Mouse (Mus musculus) testis, adult 2 months (tissue): ENCODE data around the gene Rngtt. TPM values are rescaled to one million over a fixed set of nuclear protein-coding genes. Genes with fewer than 3 reads are reported as not detected.

Experiments used
- H3K27ac ChIP-seq: fragments of 200-500 bp; 2 replicates; pipeline ENCODE4 v1.5.1; 2012; ENCODE audit warnings: low read depth, low read length; ENCODE audit not compliant: control insufficient read depth, insufficient read depth
- H3K27me3 ChIP-seq: fragments of 200-500 bp; 2 replicates; pipeline ENCODE4 v1.6.1; 2012; ENCODE audit warnings: mild to moderate bottlenecking, low read length, moderate library complexity; ENCODE audit not compliant: control insufficient read depth, insufficient read depth
- H3K36me3 ChIP-seq: fragments of 200-500 bp; 2 replicates; pipeline ENCODE4 v1.6.1; 2012; ENCODE audit warnings: mild to moderate bottlenecking, low read length; ENCODE audit not compliant: control insufficient read depth, insufficient read depth
- H3K4me1 ChIP-seq: fragments of 200-500 bp; 2 replicates; pipeline ENCODE4 v1.6.1; 2012; ENCODE audit warnings: low read length; ENCODE audit not compliant: control insufficient read depth, insufficient read depth
- H3K4me3 ChIP-seq: fragments of 200-500 bp; 2 replicates; pipeline ENCODE4 v1.5.1; 2012; ENCODE audit warnings: low read depth, mild to moderate bottlenecking, low read length, moderate library complexity, mixed read lengths; ENCODE audit not compliant: control insufficient read depth
- CTCF ChIP-seq: fragments of 200-500 bp; IDR thresholded peaks from 2 replicates; pipeline ENCODE4 v1.5.1; 2012; ENCODE audit warnings: low read depth, mild to moderate bottlenecking, inconsistent platforms, low read length, moderate library complexity; ENCODE audit not compliant: control insufficient read depth, insufficient read depth, insufficient replicate concordance
- POLR2A ChIP-seq: fragments of 200-500 bp; IDR thresholded peaks from 2 replicates; pipeline ENCODE4 v1.6.1; 2012; ENCODE audit warnings: low read depth, mild to moderate bottlenecking, inconsistent platforms, low read length, moderate library complexity; ENCODE audit not compliant: control insufficient read depth
- polyA plus RNA-seq: library from polyadenylated mRNA; depleted of rRNA; stranded (reverse); fragments of >200 nt; gene quantifications from 2 replicates; pipeline ENCODE4 v1.2.3, GENCODE M21; 2012

Rngtt gene
- polyA plus RNA-seq, 1 experiment = 2.0 TPM

DNA sequence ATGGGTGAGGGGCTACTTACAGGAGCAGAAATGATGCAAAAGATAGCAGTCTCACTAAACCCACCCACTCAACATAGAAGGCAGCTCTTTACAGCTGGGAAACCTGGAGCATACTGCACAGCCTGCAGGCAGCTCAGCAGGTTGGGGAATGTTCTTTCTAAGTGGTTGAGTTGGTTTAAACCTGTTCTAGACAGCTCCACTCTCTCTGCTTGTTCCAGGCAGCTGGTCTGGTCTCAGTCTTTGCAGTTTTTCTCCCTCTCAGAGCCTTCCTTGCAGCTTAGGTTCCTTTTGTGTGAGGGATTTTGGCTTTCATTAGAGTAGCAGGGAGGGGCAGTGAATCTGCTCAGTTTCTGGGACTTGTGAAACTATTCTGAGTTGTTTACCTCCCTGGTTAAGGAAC, 67.5 kb downstream of the Rngtt start:
- Histone ChIP-seq H3K4me3 (no peak overlapping the region), H3K36me3 (no peaks in the 10 kb centered on the region; the same call in 1 of the 2 replicates), H3K4me1 (no peaks in the 10 kb centered on the region), H3K27me3 (no peaks in the 10 kb centered on the region), H3K27ac (no peak overlapping the region)
- TF ChIP-seq CTCF = no peak

DNA sequence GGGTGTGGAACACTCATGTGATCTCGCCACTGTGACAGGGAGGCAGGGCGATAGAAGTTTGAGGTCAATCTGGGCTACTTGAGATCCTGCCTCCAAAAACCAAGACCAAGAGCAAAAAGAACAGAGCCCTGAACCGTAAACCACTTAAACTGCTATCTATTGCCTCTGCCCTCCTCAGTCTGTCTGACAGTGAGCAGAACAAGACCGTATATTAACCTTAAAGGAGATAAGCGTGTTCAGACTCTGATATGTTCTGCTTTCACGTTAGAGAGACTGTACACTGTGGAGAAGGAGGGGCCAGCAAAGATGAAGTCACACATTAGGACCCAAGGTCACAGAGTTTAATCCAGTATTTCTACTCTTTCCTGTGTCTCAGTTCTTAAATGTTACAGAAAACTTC, 68.8 kb downstream of the Rngtt start:
- Histone ChIP-seq H3K4me1 (no peaks in the 10 kb centered on the region), H3K27ac (no peak overlapping the region), H3K27me3 (no peaks in the 10 kb centered on the region), H3K4me3 (no peak overlapping the region), H3K36me3 (no peaks in the 10 kb centered on the region; the same call in 1 of the 2 replicates)
- TF ChIP-seq POLR2A (no peak), CTCF (no peak)

DNA sequence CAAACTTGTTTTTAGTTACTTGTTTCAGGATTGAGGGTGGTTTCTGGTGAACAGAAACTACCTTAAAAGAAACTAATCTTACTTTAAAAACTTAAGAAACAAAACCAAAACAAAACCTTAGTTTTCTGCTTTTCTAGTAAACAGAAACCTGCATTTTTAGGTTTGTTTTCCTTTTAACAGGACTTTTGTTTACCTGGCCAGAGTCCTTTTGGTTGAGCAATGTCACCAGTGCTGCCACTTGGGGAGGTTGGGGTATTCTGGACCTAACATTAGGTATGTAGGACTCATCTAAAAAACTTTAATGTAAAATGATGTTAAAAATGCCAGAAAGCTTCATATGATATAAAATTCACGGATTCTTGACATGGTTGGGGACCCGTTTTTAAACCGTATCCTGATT, 78.8 kb downstream of the Rngtt start:
- Histone ChIP-seq H3K4me1 (no peaks in the 10 kb centered on the region), H3K27me3 (no peaks in the 10 kb centered on the region), H3K4me3 (no peak overlapping the region), H3K36me3 (no peaks in the 10 kb centered on the region; the same call in 1 of the 2 replicates), H3K27ac (no peak overlapping the region)
- no peak for TF ChIP-seq POLR2A
- TF ChIP-seq CTCF = no peak

DNA sequence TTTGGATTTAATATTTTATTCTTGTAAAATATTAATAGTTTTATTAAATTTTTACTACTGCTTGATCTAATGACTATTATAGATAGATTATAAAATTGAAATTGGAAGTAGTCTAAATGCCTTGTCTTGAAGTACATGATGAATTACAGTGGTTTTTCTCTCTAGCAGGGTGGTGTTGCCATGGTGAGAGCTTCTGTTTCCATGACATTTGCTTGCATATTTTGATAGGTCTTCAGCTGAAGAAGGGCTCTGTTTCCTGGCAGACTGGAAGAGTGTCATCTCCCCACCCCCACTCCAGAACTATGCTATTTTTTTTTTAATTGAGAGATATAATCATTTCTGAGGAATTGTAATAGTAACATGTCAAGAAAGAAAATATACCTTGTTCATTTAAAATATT, 80.5 kb downstream of the Rngtt start:
- Histone ChIP-seq H3K36me3 (no peaks in the 10 kb centered on the region; the same call in 1 of the 2 replicates), H3K27me3 (no peaks in the 10 kb centered on the region), H3K27ac (no peak overlapping the region), H3K4me1 (no peaks in the 10 kb centered on the region), H3K4me3 (no peak overlapping the region)
- no peak for TF ChIP-seq CTCF
- no peak for TF ChIP-seq POLR2A

DNA sequence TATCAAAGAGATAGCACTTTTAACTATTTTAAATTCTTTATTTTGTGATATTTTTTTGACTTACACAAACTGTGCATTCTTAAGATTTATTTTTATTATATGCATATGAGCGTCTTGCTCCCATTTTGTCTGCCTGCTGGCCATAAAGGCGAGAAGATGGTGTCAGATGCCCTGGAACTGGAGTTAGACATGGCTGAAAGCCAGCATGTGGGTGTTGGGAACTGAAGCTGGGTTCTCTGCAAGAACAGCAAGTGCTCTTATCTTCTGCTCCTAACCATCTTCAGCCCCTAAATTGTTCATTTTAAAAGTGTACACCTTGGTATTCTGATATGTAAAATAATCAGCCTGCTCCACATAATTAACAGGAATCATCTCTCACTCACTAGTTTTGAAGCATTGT, 83.3 kb downstream of the Rngtt start:
- Histone ChIP-seq H3K27me3 (no peaks in the 10 kb centered on the region), H3K36me3 (no peaks in the 10 kb centered on the region), H3K4me1 (no peaks in the 10 kb centered on the region), H3K27ac (no peak overlapping the region), H3K4me3 (no peak overlapping the region)
- TF ChIP-seq POLR2A (no peak), CTCF (no peak)

DNA sequence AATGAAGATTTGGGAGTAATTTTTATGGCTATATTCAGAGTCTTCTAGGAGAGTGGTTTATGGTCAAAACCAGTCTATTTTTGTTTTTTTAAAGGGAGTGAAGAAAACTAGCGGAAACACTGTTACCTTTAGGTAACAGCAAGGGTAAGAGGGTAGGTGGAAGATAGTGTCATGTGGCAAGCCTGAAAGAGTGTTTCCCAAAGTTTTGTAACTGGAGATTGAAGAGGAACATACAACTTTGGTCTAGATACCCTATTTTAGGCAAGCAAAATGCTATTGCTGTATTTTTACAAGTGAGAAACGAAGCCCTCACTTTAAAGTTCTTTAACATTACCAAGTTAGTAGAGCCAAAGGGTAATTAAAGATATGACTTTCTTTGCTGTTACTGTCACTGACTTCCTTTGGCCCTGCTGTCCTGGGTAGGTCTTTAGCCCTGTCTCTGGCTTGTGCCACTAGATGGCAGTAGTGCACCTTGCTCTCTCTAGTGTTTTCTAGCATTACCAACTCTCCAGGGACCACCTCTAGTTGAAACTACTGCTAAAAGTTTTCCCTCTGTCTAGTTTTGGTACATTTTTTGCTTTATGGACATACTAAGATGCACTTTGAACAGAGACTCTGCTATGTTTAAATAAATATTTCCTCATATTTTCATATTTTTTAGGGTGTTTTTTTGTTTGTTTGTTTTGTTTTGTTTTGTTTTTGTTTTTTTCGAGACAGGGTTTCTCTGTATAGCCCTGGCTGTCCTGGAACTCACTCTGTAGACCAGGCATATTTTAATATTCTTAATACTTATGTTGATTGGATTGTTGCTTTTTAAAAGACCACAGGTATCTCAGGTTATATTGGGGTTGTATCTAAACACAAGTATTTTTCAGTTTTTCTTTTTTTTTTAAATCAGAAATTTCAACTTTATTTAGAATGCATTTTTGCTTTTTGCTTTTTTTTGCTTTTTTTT, 86.4 kb downstream of the Rngtt start:
- Histone ChIP-seq H3K4me3 (no peak overlapping the region), H3K27me3 (no peaks in the 10 kb centered on the region), H3K27ac (no peak overlapping the region), H3K4me1 (no peaks in the 10 kb centered on the region), H3K36me3 (no peaks in the 10 kb centered on the region)
- no peak for TF ChIP-seq POLR2A
- peak; percentile 60; the same call in 1 of the 2 replicates for TF ChIP-seq CTCF

DNA sequence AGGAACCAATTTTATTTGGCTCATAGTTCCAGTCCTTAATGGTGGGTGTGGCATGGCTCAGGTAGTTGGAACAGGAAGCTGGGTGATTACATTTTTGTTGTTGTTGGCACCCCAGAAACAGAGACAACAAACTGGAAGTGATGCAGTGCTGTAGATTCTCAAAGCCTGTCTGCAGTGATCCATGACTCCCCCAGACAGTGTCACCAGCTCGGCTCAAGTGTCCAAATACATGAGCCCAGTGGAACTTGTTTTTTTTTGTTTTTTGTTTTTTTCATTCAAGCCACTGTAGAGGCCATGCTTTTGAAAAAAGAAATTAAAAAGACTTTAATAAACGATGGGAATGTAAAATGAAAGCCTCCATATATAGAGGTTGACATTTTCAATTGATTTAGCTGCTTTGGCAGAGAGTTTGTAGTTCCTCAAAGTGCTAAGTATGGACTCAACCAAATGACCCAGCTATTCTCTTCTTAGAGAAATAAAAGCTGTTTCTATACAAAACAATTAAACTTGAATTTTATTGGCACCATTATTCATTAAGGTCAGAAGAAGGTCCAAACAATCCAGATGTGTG, 95.7 kb downstream of the Rngtt start:
- no peaks in the 10 kb centered on the region; the same call in 1 of the 2 replicates for H3K36me3 ChIP-seq
- H3K27me3 ChIP-seq = no peaks in the 10 kb centered on the region
- TF ChIP-seq CTCF (no peak), POLR2A (no peak)
- no peaks in the 10 kb centered on the region for H3K4me1 ChIP-seq
- no peak overlapping the region for H3K4me3 ChIP-seq
- H3K27ac ChIP-seq = no peak overlapping the region

DNA sequence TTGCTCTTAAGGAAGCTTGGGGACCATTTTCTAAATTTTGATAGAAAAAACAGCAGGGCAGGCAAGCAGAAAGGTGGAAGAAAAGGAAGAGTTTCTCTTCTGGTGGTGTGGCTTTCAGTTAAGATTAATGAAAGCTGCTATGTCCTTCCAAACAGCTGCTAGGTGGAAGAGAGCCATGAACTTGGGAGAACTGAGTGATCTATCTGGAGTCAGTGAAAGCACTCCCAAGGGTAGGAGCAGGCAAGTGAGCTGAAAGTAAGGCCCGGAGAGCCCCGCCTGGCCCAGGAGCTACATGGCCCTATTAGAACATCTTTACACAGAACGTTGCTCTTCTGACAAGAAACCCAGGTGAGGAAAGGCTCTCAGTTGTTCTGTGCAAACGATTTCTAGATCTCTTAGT, 103.7 kb downstream of the Rngtt start:
- no peak for TF ChIP-seq POLR2A
- no peak for TF ChIP-seq CTCF
- H3K27ac ChIP-seq = no peak overlapping the region
- H3K4me3 ChIP-seq = no peak overlapping the region
- no peaks in the 10 kb centered on the region for H3K27me3 ChIP-seq
- no peaks in the 10 kb centered on the region for H3K4me1 ChIP-seq
- no peaks in the 10 kb centered on the region for H3K36me3 ChIP-seq
